Mouse (Mus musculus): Measurements from ENCODE around the gene Rgs3. TPM values are rescaled to one million over a fixed set of nuclear protein-coding genes. Genes with fewer than 3 reads are reported as not detected.

Rgs3 gene
- polyA plus RNA-seq, 1 experiment from 2014 or later = 6.6 TPM

DNA sequence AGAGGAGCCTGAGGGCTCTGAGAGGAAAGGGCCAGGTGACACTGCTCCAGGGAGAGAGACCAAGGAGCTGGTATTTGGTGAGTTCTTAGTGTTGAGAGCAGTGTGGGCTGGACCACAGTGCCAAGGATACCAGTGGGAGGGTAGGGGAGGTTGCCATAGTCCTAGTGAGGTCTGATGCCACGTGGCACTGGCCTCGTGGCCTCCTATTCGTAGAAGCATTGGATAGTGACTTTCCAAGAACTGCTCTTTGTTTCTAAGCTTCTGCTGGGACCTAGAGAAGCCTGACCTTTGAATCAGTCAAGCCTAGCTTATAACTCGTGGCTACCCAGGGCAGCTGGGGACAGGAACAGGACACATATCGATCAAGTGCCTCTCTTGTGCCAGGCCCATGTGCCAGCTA lies 164.1 kb downstream of the Rgs3 start:
- H3K27ac ChIP-seq (ENCODE audit: low read depth) = no peak overlapping the region
- H3K27me3 ChIP-seq (ENCODE audit: insufficient read depth, low read length) = no peaks in the 10 kb centered on the region
- TF ChIP-seq CTCF (IDR thresholded peaks at IDR 0.05; ENCODE audit: low read depth) (no peak), EP300 (IDR thresholded peaks at IDR 0.05; ENCODE audit: low read depth) (no peak)
- no peak for ATAC-seq
- H3K36me3 ChIP-seq (replicated peaks; ENCODE audit: insufficient read depth, low read length) = no peaks in the 10 kb centered on the region
- no peak for DNase-seq
- H3K9me3 ChIP-seq (ENCODE audit: low read length) = no peaks in the 10 kb centered on the region
- H3K9ac ChIP-seq (replicated peaks) = no peak overlapping the region
- no peak overlapping the region for H3K4me3 ChIP-seq (ENCODE audit: low read depth, low read length)
- WGBS (ENCODE audit: insufficient replicate concordance) = 65% methylated on average over 5 of the region's 5 CpGs
- H3K4me1 ChIP-seq (ENCODE audit: insufficient read depth) = 0 out of 2 replicates have a peak, but pooled peaks cover 7% of the 10 kb centered on the region
- H3K4me2 ChIP-seq (ENCODE audit: low read depth, low read length) = no peak overlapping the region

DNA sequence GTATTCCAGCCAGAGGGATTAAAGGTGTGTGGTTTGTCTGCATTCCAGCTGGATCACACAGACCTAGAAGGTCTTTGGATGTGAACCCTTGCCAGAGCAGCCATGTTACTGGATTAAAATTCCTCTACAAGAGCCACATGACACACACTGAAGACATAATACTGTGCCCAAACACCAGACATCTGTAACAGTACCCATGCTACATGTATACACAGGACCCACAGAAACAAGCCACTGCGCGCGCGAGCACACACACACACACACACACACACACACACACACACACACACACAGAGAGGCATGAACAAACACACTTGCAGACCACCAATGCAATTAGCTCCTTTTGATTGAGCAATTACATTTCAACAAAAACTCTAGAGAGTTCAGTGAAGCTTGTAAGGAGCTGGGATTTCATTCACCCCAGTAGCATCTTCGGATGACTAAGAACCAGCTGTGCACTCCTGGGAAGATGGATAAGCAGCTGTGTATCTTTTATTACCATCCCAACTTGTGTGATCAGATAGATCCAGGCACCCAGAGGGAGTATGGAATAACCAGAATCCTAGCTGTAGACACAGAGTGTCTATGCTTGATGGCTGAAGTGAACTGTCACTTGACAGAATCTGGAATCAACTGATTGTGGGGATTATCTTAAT lies 166.8 kb downstream of the Rgs3 start:
- DNase-seq (no peak), ATAC-seq (no peak)
- Histone ChIP-seq H3K27me3 (ENCODE audit: insufficient read depth, low read length) (no peaks in the 10 kb centered on the region), H3K4me3 (ENCODE audit: low read depth, low read length) (no peak overlapping the region), H3K9ac (replicated peaks) (no peak overlapping the region), H3K4me1 (ENCODE audit: insufficient read depth) (0 out of 2 replicates have a peak, but pooled peaks cover 7% of the 10 kb centered on the region), H3K9me3 (ENCODE audit: low read length) (no peaks in the 10 kb centered on the region), H3K36me3 (replicated peaks; ENCODE audit: insufficient read depth, low read length) (no peaks in the 10 kb centered on the region), H3K27ac (ENCODE audit: low read depth) (no peak overlapping the region), H3K4me2 (ENCODE audit: low read depth, low read length) (no peak overlapping the region)
- TF ChIP-seq CTCF (IDR thresholded peaks at IDR 0.05; ENCODE audit: low read depth) (no peak), EP300 (IDR thresholded peaks at IDR 0.05; ENCODE audit: low read depth) (no peak)
- 91% methylated on average over 5 of the region's 5 CpGs for WGBS (ENCODE audit: insufficient replicate concordance)

DNA sequence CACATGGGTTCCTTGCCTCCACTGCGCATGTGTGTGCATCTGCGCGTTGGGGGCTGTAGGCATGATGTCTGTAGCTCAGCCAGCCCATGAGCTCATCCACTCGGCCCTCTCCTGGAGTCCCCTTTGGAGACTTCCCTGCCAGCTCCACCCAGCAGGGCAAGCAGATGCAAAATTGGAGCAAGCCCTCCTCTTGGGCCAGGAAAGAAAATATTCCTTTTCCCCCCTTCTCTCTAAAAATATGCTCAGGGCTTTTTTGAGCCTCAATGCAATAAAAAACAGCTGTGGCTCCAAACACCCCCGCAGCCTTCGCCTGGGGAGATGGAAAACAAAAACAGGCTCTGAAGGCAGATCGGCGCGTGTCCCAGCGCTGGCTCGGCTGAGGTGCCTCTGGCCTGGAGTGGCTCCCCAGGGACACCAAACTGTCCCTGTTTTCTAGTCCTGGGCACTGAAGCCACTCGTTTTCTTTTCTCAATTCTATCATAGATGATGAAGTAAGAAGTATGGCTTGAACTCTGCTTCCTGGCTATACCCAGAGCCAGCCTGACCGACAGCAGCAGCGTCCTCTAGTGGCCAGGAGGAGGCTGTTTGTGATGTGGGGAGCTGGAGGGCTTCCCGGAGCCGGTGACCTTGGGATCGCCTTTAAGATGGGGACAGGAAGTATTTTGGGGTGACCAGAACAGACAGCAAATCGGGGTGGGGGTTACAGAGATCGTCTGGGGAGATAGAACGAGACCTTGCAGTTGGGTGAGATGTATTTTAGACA lies 168.1 kb downstream of the Rgs3 start:
- Histone ChIP-seq H3K27me3 (ENCODE audit: insufficient read depth, low read length) (no peaks in the 10 kb centered on the region), H3K4me2 (ENCODE audit: low read depth, low read length) (no peak overlapping the region), H3K4me3 (ENCODE audit: low read depth, low read length) (no peak overlapping the region), H3K4me1 (ENCODE audit: insufficient read depth) (no peaks in the 10 kb centered on the region), H3K36me3 (replicated peaks; ENCODE audit: insufficient read depth, low read length) (no peaks in the 10 kb centered on the region), H3K27ac (ENCODE audit: low read depth) (no peak overlapping the region), H3K9me3 (ENCODE audit: low read length) (no peaks in the 10 kb centered on the region), H3K9ac (replicated peaks) (no peak overlapping the region)
- DNase-seq (no peak), ATAC-seq (no peak)
- WGBS (ENCODE audit: insufficient replicate concordance) = 83% methylated on average over 20 of the region's 20 CpGs
- TF ChIP-seq EP300 (IDR thresholded peaks at IDR 0.05; ENCODE audit: low read depth) (no peak), CTCF (IDR thresholded peaks at IDR 0.05; ENCODE audit: low read depth) (peak; percentile 23; the same call in 1 of the 2 replicates)

DNA sequence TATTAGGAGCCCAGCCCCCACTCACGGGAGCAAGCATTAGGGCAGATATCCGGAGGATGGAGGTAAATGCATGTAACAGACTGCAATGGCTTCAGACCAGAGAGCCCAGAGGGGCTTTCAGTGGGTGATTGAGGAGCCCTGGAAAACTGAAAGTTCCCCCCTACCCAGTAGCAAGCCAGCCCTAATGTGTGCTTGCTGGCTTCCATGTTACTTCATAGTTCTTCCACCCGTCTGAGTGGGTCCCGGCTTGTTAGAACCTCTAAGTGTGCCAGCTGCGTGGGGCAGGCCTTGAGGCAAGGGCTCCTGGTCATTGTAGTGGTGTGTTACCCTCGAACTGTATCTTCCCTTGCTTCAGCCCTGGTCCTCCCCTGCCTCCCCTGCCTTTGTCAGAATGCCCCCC lies 168.8 kb downstream of the Rgs3 start:
- H3K27ac ChIP-seq (ENCODE audit: low read depth) = no peak overlapping the region
- WGBS (ENCODE audit: insufficient replicate concordance) = 68% methylated on average over 6 of the region's 6 CpGs
- H3K4me1 ChIP-seq (ENCODE audit: insufficient read depth) = no peaks in the 10 kb centered on the region
- ATAC-seq (no peak), DNase-seq (no peak)
- TF ChIP-seq CTCF (IDR thresholded peaks at IDR 0.05; ENCODE audit: low read depth) = no peak
- no peak for TF ChIP-seq EP300 (IDR thresholded peaks at IDR 0.05; ENCODE audit: low read depth)
- H3K4me3 ChIP-seq (ENCODE audit: low read depth, low read length) = no peak overlapping the region
- no peaks in the 10 kb centered on the region for H3K9me3 ChIP-seq (ENCODE audit: low read length)
- no peaks in the 10 kb centered on the region for H3K27me3 ChIP-seq (ENCODE audit: insufficient read depth, low read length)
- no peak overlapping the region for H3K4me2 ChIP-seq (ENCODE audit: low read depth, low read length)
- H3K9ac ChIP-seq (replicated peaks) = no peak overlapping the region
- no peaks in the 10 kb centered on the region for H3K36me3 ChIP-seq (replicated peaks; ENCODE audit: insufficient read depth, low read length)

DNA sequence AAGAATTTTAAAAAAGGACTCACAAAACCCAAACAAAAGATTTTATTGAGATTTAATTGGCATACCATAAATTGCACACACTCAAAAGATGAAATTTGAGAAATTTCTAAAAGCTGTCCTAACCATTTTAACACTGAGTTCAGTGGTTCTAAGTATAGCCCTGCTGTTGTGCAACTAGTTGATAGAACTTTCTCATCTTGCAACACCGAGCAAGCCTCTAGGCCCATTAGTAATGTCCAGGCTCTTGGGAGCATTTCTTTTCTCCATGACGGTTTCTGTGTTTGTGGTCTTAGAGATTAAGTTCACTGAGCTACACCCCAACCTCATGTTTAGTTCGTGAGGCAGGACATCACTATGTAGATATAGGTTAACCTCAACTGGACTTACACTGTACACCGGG lies 169.5 kb downstream of the Rgs3 start:
- no peak for DNase-seq
- WGBS (ENCODE audit: insufficient replicate concordance) = 46% methylated on average over 4 of the region's 4 CpGs

DNA sequence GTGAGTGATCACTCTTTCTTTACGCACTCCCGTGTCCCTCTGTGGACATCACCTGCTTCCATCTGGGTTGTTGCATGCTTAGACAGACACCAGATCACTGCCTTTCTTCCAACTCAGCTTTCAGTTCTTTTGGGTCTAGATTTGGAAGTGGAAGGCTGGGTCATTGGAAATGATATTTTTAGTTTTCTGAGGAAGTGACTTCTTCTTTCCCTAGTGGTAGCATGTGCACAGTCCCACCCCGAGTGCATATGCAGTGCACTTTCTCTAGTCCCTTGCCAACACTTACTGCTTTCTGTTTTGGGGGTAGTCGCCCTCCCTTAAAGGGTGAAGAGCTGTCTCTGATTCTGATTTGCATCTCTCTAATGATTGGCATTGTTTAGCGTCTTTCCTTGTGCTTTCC lies 170.3 kb downstream of the Rgs3 start:
- no peak overlapping the region for H3K9ac ChIP-seq (replicated peaks)
- no peak for TF ChIP-seq CTCF (IDR thresholded peaks at IDR 0.05; ENCODE audit: low read depth)
- no peak for TF ChIP-seq EP300 (IDR thresholded peaks at IDR 0.05; ENCODE audit: low read depth)
- no peak overlapping the region for H3K4me2 ChIP-seq (ENCODE audit: low read depth, low read length)
- H3K27ac ChIP-seq (ENCODE audit: low read depth) = no peak overlapping the region
- H3K4me1 ChIP-seq (ENCODE audit: insufficient read depth) = no peaks in the 10 kb centered on the region
- H3K27me3 ChIP-seq (ENCODE audit: insufficient read depth, low read length) = no peaks in the 10 kb centered on the region
- WGBS (ENCODE audit: insufficient replicate concordance) = 68% methylated on average over 5 of the region's 5 CpGs
- no peaks in the 10 kb centered on the region for H3K36me3 ChIP-seq (replicated peaks; ENCODE audit: insufficient read depth, low read length)
- H3K9me3 ChIP-seq (ENCODE audit: low read length) = no peaks in the 10 kb centered on the region
- ATAC-seq (no peak), DNase-seq (no peak)
- H3K4me3 ChIP-seq (ENCODE audit: low read depth, low read length) = no peak overlapping the region

More for the DNA sequence above, 169.5 kb downstream of the Rgs3 start:
- H3K27me3 ChIP-seq (ENCODE audit: insufficient read depth, low read length) = no peaks in the 10 kb centered on the region
- no peaks in the 10 kb centered on the region for H3K4me1 ChIP-seq (ENCODE audit: insufficient read depth)
- no peak overlapping the region for H3K27ac ChIP-seq (ENCODE audit: low read depth)
- H3K36me3 ChIP-seq (replicated peaks; ENCODE audit: insufficient read depth, low read length) = no peaks in the 10 kb centered on the region
- no peak overlapping the region for H3K9ac ChIP-seq (replicated peaks)
- no peak overlapping the region for H3K4me2 ChIP-seq (ENCODE audit: low read depth, low read length)
- no peak for ATAC-seq
- H3K9me3 ChIP-seq (ENCODE audit: low read length) = no peaks in the 10 kb centered on the region
- TF ChIP-seq CTCF (IDR thresholded peaks at IDR 0.05; ENCODE audit: low read depth) = no peak
- no peak for TF ChIP-seq EP300 (IDR thresholded peaks at IDR 0.05; ENCODE audit: low read depth)
- no peak overlapping the region for H3K4me3 ChIP-seq (ENCODE audit: low read depth, low read length)

All from liver, postnatal 0 days (tissue).